Mouse (Mus musculus): ENCODE measurements at regions not wholly inside any gene's neighbourhood (a gene's known extent, or its start where the extent isn't known, plus 50 kb on each side); places are given as distances from the start of the nearest gene placed in this dataset.

GRCm38 (mm10) chr6:141000552-141000951 is 248.5 kb upstream of the Pde3a start:
- Histone ChIP-seq H3K4me1 (no peaks in the 10 kb centered on the region), H3K4me3 (replicated peaks) (no peak overlapping the region), H3K36me3 (replicated peaks; ENCODE audit: low read length) (no peaks in the 10 kb centered on the region), H3K9me3 (peaks cover 16% of the 10 kb centered on the region), H3K27me3 (replicated peaks) (no peaks in the 10 kb centered on the region)
- TF ChIP-seq GATA1 (IDR thresholded peaks at IDR 0.05; ENCODE audit: borderline replicate concordance, low read length) (no peak), FLI1 (IDR thresholded peaks at IDR 0.05; ENCODE audit: low read length) (no peak)

- H3K4me3 ChIP-seq (replicated peaks), result no peak overlapping the region
- no peaks in the 10 kb centered on the region for H3K27me3 ChIP-seq (replicated peaks)
- no peaks in the 10 kb centered on the region for H3K36me3 ChIP-seq (replicated peaks; ENCODE audit: low read length)
- peaks cover 16% of the 10 kb centered on the region for H3K9me3 ChIP-seq
- no peak for TF ChIP-seq FLI1 (IDR thresholded peaks at IDR 0.05; ENCODE audit: low read length)
- no peak for TF ChIP-seq GATA1 (IDR thresholded peaks at IDR 0.05; ENCODE audit: borderline replicate concordance, low read length)
- no peaks in the 10 kb centered on the region for H3K4me1 ChIP-seq
Observed at GRCm38 (mm10) chr6:141001306-141001705, 247.8 kb upstream of the Pde3a start.

- H3K4me1 ChIP-seq, result no peaks in the 10 kb centered on the region
Observed at GRCm38 (mm10) chr6:141015055-141015681, 233.9 kb upstream of the Pde3a start.

GRCm38 (mm10) chr6:141023501-141023900 is 225.6 kb upstream of the Pde3a start:
- H3K9me3 ChIP-seq, result peaks cover 26% of the 10 kb centered on the region
- no peaks in the 10 kb centered on the region for H3K4me1 ChIP-seq
- H3K27me3 ChIP-seq (replicated peaks), result no peaks in the 10 kb centered on the region
- TF ChIP-seq FLI1 (IDR thresholded peaks at IDR 0.05; ENCODE audit: low read length), result no peak
- TF ChIP-seq GATA1 (IDR thresholded peaks at IDR 0.05; ENCODE audit: borderline replicate concordance, low read length), result no peak
- no peaks in the 10 kb centered on the region for H3K36me3 ChIP-seq (replicated peaks; ENCODE audit: low read length)
- no peak overlapping the region for H3K4me3 ChIP-seq (replicated peaks)

More at GRCm38 (mm10) chr6:141015055-141015681, 233.9 kb upstream of the Pde3a start:
- no peaks in the 10 kb centered on the region for H3K27me3 ChIP-seq (replicated peaks)
- peaks cover 36% of the 10 kb centered on the region for H3K9me3 ChIP-seq
- TF ChIP-seq FLI1 (IDR thresholded peaks at IDR 0.05; ENCODE audit: low read length) (no peak), GATA1 (IDR thresholded peaks at IDR 0.05; ENCODE audit: borderline replicate concordance, low read length) (no peak)
- H3K36me3 ChIP-seq (replicated peaks; ENCODE audit: low read length), result no peaks in the 10 kb centered on the region
- no peak overlapping the region for H3K4me3 ChIP-seq (replicated peaks)

- Histone ChIP-seq H3K9me3 (peaks cover 19% of the 10 kb centered on the region), H3K4me3 (replicated peaks) (no peak overlapping the region), H3K36me3 (replicated peaks; ENCODE audit: low read length) (no peaks in the 10 kb centered on the region), H3K4me1 (no peaks in the 10 kb centered on the region), H3K27me3 (replicated peaks) (no peaks in the 10 kb centered on the region)
- TF ChIP-seq FLI1 (IDR thresholded peaks at IDR 0.05; ENCODE audit: low read length) (no peak), GATA1 (IDR thresholded peaks at IDR 0.05; ENCODE audit: borderline replicate concordance, low read length) (no peak)
Observed at GRCm38 (mm10) chr6:141027353-141027752, 221.7 kb upstream of the Pde3a start.

GRCm38 (mm10) chr6:141027787-141028186 is 221.3 kb upstream of the Pde3a start:
- H3K9me3 ChIP-seq, result peaks cover 19% of the 10 kb centered on the region
- no peaks in the 10 kb centered on the region for H3K36me3 ChIP-seq (replicated peaks; ENCODE audit: low read length)
- TF ChIP-seq FLI1 (IDR thresholded peaks at IDR 0.05; ENCODE audit: low read length) (no peak), GATA1 (IDR thresholded peaks at IDR 0.05; ENCODE audit: borderline replicate concordance, low read length) (no peak)
- H3K4me3 ChIP-seq (replicated peaks), result no peak overlapping the region
- H3K4me1 ChIP-seq, result no peaks in the 10 kb centered on the region
- H3K27me3 ChIP-seq (replicated peaks), result no peaks in the 10 kb centered on the region

- Histone ChIP-seq H3K36me3 (replicated peaks; ENCODE audit: low read length) (no peaks in the 10 kb centered on the region), H3K4me3 (replicated peaks) (no peak overlapping the region), H3K9me3 (peaks cover 10% of the 10 kb centered on the region; the same call in 1 of the 2 replicates), H3K27me3 (replicated peaks) (no peaks in the 10 kb centered on the region), H3K4me1 (no peaks in the 10 kb centered on the region)
- TF ChIP-seq FLI1 (IDR thresholded peaks at IDR 0.05; ENCODE audit: low read length), result no peak
- no peak for TF ChIP-seq GATA1 (IDR thresholded peaks at IDR 0.05; ENCODE audit: borderline replicate concordance, low read length)
Observed at GRCm38 (mm10) chr6:141034824-141035223, 214.2 kb upstream of the Pde3a start.

- Histone ChIP-seq H3K4me3 (replicated peaks) (no peak overlapping the region), H3K4me1 (no peaks in the 10 kb centered on the region), H3K9me3 (peaks cover 23% of the 10 kb centered on the region), H3K27me3 (replicated peaks) (no peaks in the 10 kb centered on the region), H3K36me3 (replicated peaks; ENCODE audit: low read length) (no peaks in the 10 kb centered on the region)
- TF ChIP-seq FLI1 (IDR thresholded peaks at IDR 0.05; ENCODE audit: low read length), result no peak
- TF ChIP-seq GATA1 (IDR thresholded peaks at IDR 0.05; ENCODE audit: borderline replicate concordance, low read length), result no peak
Observed at GRCm38 (mm10) chr6:141041358-141041757, 207.7 kb upstream of the Pde3a start.

- no peak overlapping the region for H3K4me3 ChIP-seq (replicated peaks)
- H3K4me1 ChIP-seq, result no peaks in the 10 kb centered on the region
- no peaks in the 10 kb centered on the region for H3K27me3 ChIP-seq (replicated peaks)
- TF ChIP-seq GATA1 (IDR thresholded peaks at IDR 0.05; ENCODE audit: borderline replicate concordance, low read length), result no peak
- TF ChIP-seq FLI1 (IDR thresholded peaks at IDR 0.05; ENCODE audit: low read length), result no peak
- H3K9me3 ChIP-seq, result peaks cover 23% of the 10 kb centered on the region
- no peaks in the 10 kb centered on the region for H3K36me3 ChIP-seq (replicated peaks; ENCODE audit: low read length)
Observed at GRCm38 (mm10) chr6:141041781-141042625, 207.1 kb upstream of the Pde3a start.

GRCm38 (mm10) chr6:141048271-141048670 is 200.8 kb upstream of the Pde3a start:
- Histone ChIP-seq H3K4me1 (no peaks in the 10 kb centered on the region), H3K36me3 (replicated peaks; ENCODE audit: low read length) (no peaks in the 10 kb centered on the region), H3K9me3 (peaks cover 15% of the 10 kb centered on the region; the same call in 1 of the 2 replicates), H3K4me3 (replicated peaks) (no peak overlapping the region), H3K27me3 (replicated peaks) (no peaks in the 10 kb centered on the region)
- TF ChIP-seq GATA1 (IDR thresholded peaks at IDR 0.05; ENCODE audit: borderline replicate concordance, low read length) (no peak), FLI1 (IDR thresholded peaks at IDR 0.05; ENCODE audit: low read length) (no peak)
